Mouse (Mus musculus) heart, postnatal 0 days (tissue): ENCODE results near the gene Rrnad1.

Experiments used
- CTCF ChIP-seq: IDR thresholded peaks from 2 replicates; pipeline ENCODE4 v1.5.1; 2016; ENCODE audit warnings: antibody characterized with exemption, control low read depth, low read depth
- EP300 ChIP-seq: IDR thresholded peaks from 2 replicates; pipeline ENCODE4 v1.6.1; 2016; ENCODE audit warnings: antibody characterized with exemption, low read depth

GRCm38 (mm10) chr3:87906981-87907857, 23.3 kb downstream of the Rrnad1 start:
- no peak for TF ChIP-seq CTCF
- TF ChIP-seq EP300, result no peak
